Mouse (Mus musculus): ENCODE results near the gene Eno3.

- TF ChIP-seq TCF12 (IDR thresholded peaks at IDR 0.05; ENCODE audit: insufficient read depth, poor library complexity, severe bottlenecking) = no peak
- peak; percentile 19 for TF ChIP-seq POLR2A (IDR thresholded peaks at IDR 0.05; ENCODE audit: insufficient read length, low read depth)
- TF ChIP-seq POLR2AphosphoS2 (IDR thresholded peaks at IDR 0.05; ENCODE audit: insufficient read length, low read depth) = no peak
- TF ChIP-seq E2F4 (IDR thresholded peaks at IDR 0.05; ENCODE audit: insufficient read depth) = no peak
- TF ChIP-seq SRF (IDR thresholded peaks at IDR 0.05; ENCODE audit: control insufficient read depth, insufficient read length, low read depth) = no peak
- no peak for TF ChIP-seq MYOD1 (IDR thresholded peaks at IDR 0.05; ENCODE audit: control insufficient read depth in 1 of 3, insufficient read length in 2 of 3, low read depth in 2 of 3)
- TF ChIP-seq MYOG (IDR thresholded peaks at IDR 0.05; ENCODE audit: control insufficient read depth in 1 of 3, insufficient read depth in 1 of 3, insufficient read length in 2 of 3, low read depth in 2 of 3) = no peak
- no peak for TF ChIP-seq REST (IDR thresholded peaks at IDR 0.05; ENCODE audit: insufficient read depth, insufficient read length)
These were observed 3.4 kb upstream of the Eno3 start for GRCm38 (mm10) chr11:70653345-70654197.

Data from myocyte (in vitro differentiated cells).